Mouse (Mus musculus): ENCODE results near the gene Prrt2. TPM values are rescaled to one million over a fixed set of nuclear protein-coding genes. Genes with fewer than 3 reads are reported as not detected.
A peak's percentile ranks its signal among the peaks of the same experiment; 100 is the strongest.

Prrt2 gene
- total and polyA plus RNA-seq, 2 experiments: 0.75 TPM; not detected in 1

DNA sequence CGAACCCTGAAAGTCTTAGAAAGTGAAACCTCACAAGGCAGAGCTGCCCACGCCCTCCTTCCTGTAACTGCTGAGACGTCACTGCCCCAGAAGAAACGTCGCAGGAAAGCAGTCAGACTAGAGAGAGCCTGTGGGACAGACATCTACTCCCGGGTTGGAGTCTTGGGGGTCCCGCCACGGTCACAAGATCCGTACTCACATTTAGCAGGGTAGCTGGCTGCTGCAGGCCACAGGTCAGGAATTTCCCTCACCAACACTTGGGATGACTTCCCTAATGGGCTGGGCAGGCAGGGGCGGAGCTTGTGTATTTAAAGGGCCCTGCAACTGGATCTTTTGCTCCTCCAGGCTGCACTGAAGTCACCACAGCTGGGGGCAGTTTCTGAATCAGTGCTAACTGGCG is 6.7 kb downstream of the Prrt2 start, which contains the start of gene Mvp:
TSS of gene Mvp (minus strand) at position 302 of the 400 bp plus-strand sequence.
- Histone ChIP-seq H3K4me1 (ENCODE audit: control insufficient read depth, insufficient read depth, low read length) (peaks cover 33% of the 10 kb centered on the region), H3K36me3 (ENCODE audit: control insufficient read depth, insufficient read depth, low read length) (no peaks in the 10 kb centered on the region), H3K27ac (replicated peaks; ENCODE audit: insufficient read depth, low read depth, low read length) (peak within 1 kb of the TSS; percentile 79), H3K27me3 (ENCODE audit: control insufficient read depth, insufficient read depth, low read length) (no peaks in the 10 kb centered on the region), H3K9ac (ENCODE audit: low read depth, low read length) (peak within 1 kb of the TSS; percentile 70), H3K4me3 (ENCODE audit: insufficient read depth, low read depth, low read length) (peak within 1 kb of the TSS; percentile 55), H3K79me2 (ENCODE audit: control insufficient read depth, insufficient read depth, low read length) (peaks cover 16% of the 10 kb centered on the region; the same call in 1 of the 2 replicates)
- no peak for TF ChIP-seq CTCF (IDR thresholded peaks at IDR 0.05; ENCODE audit: low read depth, low read length)
- TF ChIP-seq POLR2A (IDR thresholded peaks at IDR 0.05; ENCODE audit: extremely low read depth, insufficient read depth, low read length): 0 out of 2 replicates have a peak, but pooled peaks have one; percentile 35
- peak; percentile 74 for DNase-seq (ENCODE audit: extremely low read depth, low read depth, low spot score)
- WGBS: 4% methylated on average over 11 of the region's 11 CpGs

GRCm38 (mm10) chr7:127013385-127013784 is 7.6 kb downstream of the Prrt2 start:
- no peaks in the 10 kb centered on the region for H3K36me3 ChIP-seq (ENCODE audit: control insufficient read depth, insufficient read depth, low read length)
- H3K4me1 ChIP-seq (ENCODE audit: control insufficient read depth, insufficient read depth, low read length): peaks cover 39% of the 10 kb centered on the region
- H3K79me2 ChIP-seq (ENCODE audit: control insufficient read depth, insufficient read depth, low read length): peaks cover 16% of the 10 kb centered on the region; the same call in 1 of the 2 replicates
- no peak overlapping the region for H3K4me3 ChIP-seq (ENCODE audit: insufficient read depth, low read depth, low read length)
- no peak for DNase-seq (ENCODE audit: extremely low read depth, low read depth, low spot score)
- WGBS: 85% methylated on average over 6 of the region's 6 CpGs
- no peak overlapping the region for H3K9ac ChIP-seq (ENCODE audit: low read depth, low read length)
- no peaks in the 10 kb centered on the region for H3K27me3 ChIP-seq (ENCODE audit: control insufficient read depth, insufficient read depth, low read length)
- no peak overlapping the region for H3K27ac ChIP-seq (replicated peaks; ENCODE audit: insufficient read depth, low read depth, low read length)
- TF ChIP-seq CTCF (IDR thresholded peaks at IDR 0.05; ENCODE audit: low read depth, low read length): no peak
- TF ChIP-seq POLR2A (IDR thresholded peaks at IDR 0.05; ENCODE audit: extremely low read depth, insufficient read depth, low read length): no peak

- H3K4me3 ChIP-seq (ENCODE audit: insufficient read depth, low read depth, low read length): no peak overlapping the region
- DNase-seq (ENCODE audit: extremely low read depth, low read depth, low spot score): no peak
- peaks cover 41% of the 10 kb centered on the region for H3K4me1 ChIP-seq (ENCODE audit: control insufficient read depth, insufficient read depth, low read length)
- 95% methylated on average over 10 of the region's 10 CpGs for WGBS
- H3K27me3 ChIP-seq (ENCODE audit: control insufficient read depth, insufficient read depth, low read length): no peaks in the 10 kb centered on the region
- no peak overlapping the region for H3K9ac ChIP-seq (ENCODE audit: low read depth, low read length)
- H3K36me3 ChIP-seq (ENCODE audit: control insufficient read depth, insufficient read depth, low read length): no peaks in the 10 kb centered on the region
- H3K79me2 ChIP-seq (ENCODE audit: control insufficient read depth, insufficient read depth, low read length): peaks cover 16% of the 10 kb centered on the region; the same call in 1 of the 2 replicates
- no peak overlapping the region for H3K27ac ChIP-seq (replicated peaks; ENCODE audit: insufficient read depth, low read depth, low read length)
- TF ChIP-seq POLR2A (IDR thresholded peaks at IDR 0.05; ENCODE audit: extremely low read depth, insufficient read depth, low read length) (no peak), CTCF (IDR thresholded peaks at IDR 0.05; ENCODE audit: low read depth, low read length) (no peak)
Observed at GRCm38 (mm10) chr7:127012845-127013244, 8.2 kb downstream of the Prrt2 start.

- H3K9ac ChIP-seq (ENCODE audit: low read depth, low read length): no peak overlapping the region
- peaks cover 37% of the 10 kb centered on the region for H3K4me1 ChIP-seq (ENCODE audit: control insufficient read depth, insufficient read depth, low read length)
- H3K27me3 ChIP-seq (ENCODE audit: control insufficient read depth, insufficient read depth, low read length): no peaks in the 10 kb centered on the region
- no peak overlapping the region for H3K27ac ChIP-seq (replicated peaks; ENCODE audit: insufficient read depth, low read depth, low read length)
- no peak for DNase-seq (ENCODE audit: extremely low read depth, low read depth, low spot score)
- TF ChIP-seq CTCF (IDR thresholded peaks at IDR 0.05; ENCODE audit: low read depth, low read length): no peak
- no peak for TF ChIP-seq POLR2A (IDR thresholded peaks at IDR 0.05; ENCODE audit: extremely low read depth, insufficient read depth, low read length)
- H3K4me3 ChIP-seq (ENCODE audit: insufficient read depth, low read depth, low read length): no peak overlapping the region
- H3K79me2 ChIP-seq (ENCODE audit: control insufficient read depth, insufficient read depth, low read length): peaks cover 16% of the 10 kb centered on the region; the same call in 1 of the 2 replicates
- WGBS: 84% methylated on average over 6 of the region's 6 CpGs
- H3K36me3 ChIP-seq (ENCODE audit: control insufficient read depth, insufficient read depth, low read length): no peaks in the 10 kb centered on the region
Observed at GRCm38 (mm10) chr7:127012374-127012773, 8.6 kb downstream of the Prrt2 start.

- H3K79me2 ChIP-seq (ENCODE audit: control insufficient read depth, insufficient read depth, low read length): peaks cover 16% of the 10 kb centered on the region; the same call in 1 of the 2 replicates
- H3K27me3 ChIP-seq (ENCODE audit: control insufficient read depth, insufficient read depth, low read length): no peaks in the 10 kb centered on the region
- no peak overlapping the region for H3K27ac ChIP-seq (replicated peaks; ENCODE audit: insufficient read depth, low read depth, low read length)
- no peak overlapping the region for H3K9ac ChIP-seq (ENCODE audit: low read depth, low read length)
- no peaks in the 10 kb centered on the region for H3K36me3 ChIP-seq (ENCODE audit: control insufficient read depth, insufficient read depth, low read length)
- H3K4me1 ChIP-seq (ENCODE audit: control insufficient read depth, insufficient read depth, low read length): peaks cover 39% of the 10 kb centered on the region
- TF ChIP-seq CTCF (IDR thresholded peaks at IDR 0.05; ENCODE audit: low read depth, low read length): no peak
- no peak for TF ChIP-seq POLR2A (IDR thresholded peaks at IDR 0.05; ENCODE audit: extremely low read depth, insufficient read depth, low read length)
- no peak overlapping the region for H3K4me3 ChIP-seq (ENCODE audit: insufficient read depth, low read depth, low read length)
- no peak for DNase-seq (ENCODE audit: extremely low read depth, low read depth, low spot score)
- 87% methylated on average over 2 of the region's 2 CpGs for WGBS
Observed at GRCm38 (mm10) chr7:127011717-127012116, 9.3 kb downstream of the Prrt2 start.

GRCm38 (mm10) chr7:127011051-127011450 is 10.0 kb downstream of the Prrt2 start:
- Histone ChIP-seq H3K4me1 (ENCODE audit: control insufficient read depth, insufficient read depth, low read length) (peaks cover 36% of the 10 kb centered on the region), H3K9ac (ENCODE audit: low read depth, low read length) (no peak overlapping the region), H3K27ac (replicated peaks; ENCODE audit: insufficient read depth, low read depth, low read length) (peak overlapping the region; percentile 5), H3K36me3 (ENCODE audit: control insufficient read depth, insufficient read depth, low read length) (no peaks in the 10 kb centered on the region), H3K4me3 (ENCODE audit: insufficient read depth, low read depth, low read length) (no peak overlapping the region), H3K27me3 (ENCODE audit: control insufficient read depth, insufficient read depth, low read length) (no peaks in the 10 kb centered on the region), H3K79me2 (ENCODE audit: control insufficient read depth, insufficient read depth, low read length) (peaks cover 16% of the 10 kb centered on the region; the same call in 1 of the 2 replicates)
- WGBS: 94% methylated on average over 2 of the region's 2 CpGs
- no peak for TF ChIP-seq POLR2A (IDR thresholded peaks at IDR 0.05; ENCODE audit: extremely low read depth, insufficient read depth, low read length)
- TF ChIP-seq CTCF (IDR thresholded peaks at IDR 0.05; ENCODE audit: low read depth, low read length): no peak
- peak; percentile 53 for DNase-seq (ENCODE audit: extremely low read depth, low read depth, low spot score)
